Mouse (Mus musculus): ENCODE measurements around the gene Scel. TPM values are rescaled to one million over a fixed set of nuclear protein-coding genes. Genes with fewer than 3 reads are reported as not detected.
A peak's percentile ranks its signal among the peaks of the same experiment; 100 is the strongest.

Gene Scel
- polyA plus RNA-seq, 1 experiment = not detected

- no peak for TF ChIP-seq POLR2A (IDR thresholded peaks at IDR 0.05; ENCODE audit: borderline replicate concordance, low read depth, low read length)
- no peak for TF ChIP-seq CTCF (IDR thresholded peaks at IDR 0.05; ENCODE audit: low read depth, low read length)
- Histone ChIP-seq H3K4me1 (ENCODE audit: control insufficient read depth, insufficient read depth, low read length) (peaks cover 36% of the 10 kb centered on the region), H3K27ac (ENCODE audit: insufficient read depth, low read depth, low read length) (peak overlapping the region; percentile 99)
These were observed 35.2 kb upstream of the Scel start for GRCm38 (mm10) chr14:103477959-103478358.

DNA sequence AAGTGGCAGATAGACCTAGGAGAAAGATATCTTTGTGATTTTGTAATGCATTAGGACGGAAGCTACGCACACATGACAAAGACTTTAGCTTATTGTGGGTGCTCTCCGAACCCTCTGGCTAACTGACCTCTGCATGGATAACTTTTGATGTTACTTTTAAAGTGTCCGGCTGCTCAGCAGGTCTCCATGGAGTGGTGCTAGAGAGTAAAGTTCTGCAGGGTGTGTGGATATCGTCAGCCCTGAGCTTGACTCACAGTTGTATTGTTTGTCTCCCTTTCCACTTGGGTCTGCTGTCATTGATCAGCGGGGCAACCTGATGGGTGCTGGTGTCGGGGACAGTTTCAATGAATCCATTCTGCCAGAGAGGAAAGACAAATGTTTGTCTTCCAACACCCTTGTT, 33.7 kb upstream of the Scel start:
- Histone ChIP-seq H3K27ac (ENCODE audit: insufficient read depth, low read depth, low read length) (no peak overlapping the region; the same call in 1 of the 2 replicates), H3K4me3 (ENCODE audit: insufficient read depth, low read length) (no peak overlapping the region)
- TF ChIP-seq POLR2A (IDR thresholded peaks at IDR 0.05; ENCODE audit: borderline replicate concordance, low read depth, low read length) (no peak), CTCF (IDR thresholded peaks at IDR 0.05; ENCODE audit: low read depth, low read length) (no peak)

More at GRCm38 (mm10) chr14:103477959-103478358, 35.2 kb upstream of the Scel start:
- H3K4me3 ChIP-seq (ENCODE audit: insufficient read depth, low read length) = no peak overlapping the region

DNA sequence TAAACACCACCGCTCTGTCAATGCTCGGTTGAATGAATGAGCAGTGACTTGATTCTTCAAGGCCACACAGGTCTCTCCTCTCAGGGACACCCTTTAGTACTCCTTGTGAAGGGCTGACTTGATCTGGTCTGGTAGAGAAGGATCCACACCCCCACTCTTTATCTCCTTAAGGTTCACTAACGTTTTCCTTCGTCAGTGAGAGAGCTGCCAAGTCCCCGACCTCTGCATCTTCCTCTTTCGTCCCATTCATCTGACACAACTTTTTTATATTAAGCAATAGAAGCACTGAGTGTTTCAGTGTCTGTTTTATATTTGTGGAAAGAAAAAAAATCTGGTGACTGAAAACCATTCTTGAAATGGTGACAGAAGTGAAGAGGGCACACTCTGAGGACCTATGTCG, 31.6 kb upstream of the Scel start:
- no peak for TF ChIP-seq CTCF (IDR thresholded peaks at IDR 0.05; ENCODE audit: low read depth, low read length)
- TF ChIP-seq POLR2A (IDR thresholded peaks at IDR 0.05; ENCODE audit: borderline replicate concordance, low read depth, low read length) = no peak
- H3K27ac ChIP-seq (ENCODE audit: insufficient read depth, low read depth, low read length) = peak overlapping the region; percentile 69
- no peak overlapping the region for H3K4me3 ChIP-seq (ENCODE audit: insufficient read depth, low read length)
- H3K4me1 ChIP-seq (ENCODE audit: control insufficient read depth, insufficient read depth, low read length) = peaks cover 47% of the 10 kb centered on the region

More for the DNA sequence above, 33.7 kb upstream of the Scel start:
- H3K4me1 ChIP-seq (ENCODE audit: control insufficient read depth, insufficient read depth, low read length) = peaks cover 43% of the 10 kb centered on the region

GRCm38 (mm10) chr14:103485671-103486070, 27.5 kb upstream of the Scel start:
- H3K4me3 ChIP-seq (ENCODE audit: insufficient read depth, low read length) = no peak overlapping the region
- no peak for TF ChIP-seq POLR2A (IDR thresholded peaks at IDR 0.05; ENCODE audit: borderline replicate concordance, low read depth, low read length)
- no peak overlapping the region for H3K27ac ChIP-seq (ENCODE audit: insufficient read depth, low read depth, low read length)
- peaks cover 41% of the 10 kb centered on the region for H3K4me1 ChIP-seq (ENCODE audit: control insufficient read depth, insufficient read depth, low read length)

- Histone ChIP-seq H3K27ac (ENCODE audit: insufficient read depth, low read depth, low read length) (peak overlapping the region; percentile 88), H3K4me1 (ENCODE audit: control insufficient read depth, insufficient read depth, low read length) (peaks cover 31% of the 10 kb centered on the region), H3K4me3 (ENCODE audit: insufficient read depth, low read length) (no peak overlapping the region)
- TF ChIP-seq POLR2A (IDR thresholded peaks at IDR 0.05; ENCODE audit: borderline replicate concordance, low read depth, low read length) (no peak), CTCF (IDR thresholded peaks at IDR 0.05; ENCODE audit: low read depth, low read length) (no peak)
These were observed 26.2 kb upstream of the Scel start for GRCm38 (mm10) chr14:103486974-103487373.

DNA sequence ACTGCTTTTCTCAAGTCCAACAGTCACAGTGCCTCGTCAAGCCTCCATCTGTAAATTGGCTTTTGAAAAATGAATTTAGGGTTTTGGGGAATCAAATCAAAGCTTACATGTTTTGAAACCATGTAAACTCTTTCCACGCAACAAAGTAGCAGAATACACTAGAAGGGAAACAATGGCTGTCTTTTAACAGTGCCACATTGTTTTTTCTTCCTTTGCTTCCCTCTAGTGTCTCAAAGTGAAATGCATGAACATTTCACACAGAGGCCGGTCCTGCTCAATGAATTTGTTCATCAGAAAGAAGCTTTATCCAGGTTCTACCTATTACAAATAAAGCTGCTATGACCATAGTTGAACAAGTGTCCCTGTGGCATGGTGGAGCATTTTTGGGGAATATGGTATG, 24.5 kb upstream of the Scel start:
- peaks cover 27% of the 10 kb centered on the region for H3K4me1 ChIP-seq (ENCODE audit: control insufficient read depth, insufficient read depth, low read length)
- no peak overlapping the region for H3K27ac ChIP-seq (ENCODE audit: insufficient read depth, low read depth, low read length)
- TF ChIP-seq POLR2A (IDR thresholded peaks at IDR 0.05; ENCODE audit: borderline replicate concordance, low read depth, low read length) = no peak
- no peak for TF ChIP-seq CTCF (IDR thresholded peaks at IDR 0.05; ENCODE audit: low read depth, low read length)
- no peak overlapping the region for H3K4me3 ChIP-seq (ENCODE audit: insufficient read depth, low read length)

- Histone ChIP-seq H3K4me3 (ENCODE audit: insufficient read depth, low read length) (no peak overlapping the region), H3K4me1 (ENCODE audit: control insufficient read depth, insufficient read depth, low read length) (no peaks in the 10 kb centered on the region), H3K27ac (ENCODE audit: insufficient read depth, low read depth, low read length) (no peak overlapping the region)
- TF ChIP-seq CTCF (IDR thresholded peaks at IDR 0.05; ENCODE audit: low read depth, low read length) = no peak
- TF ChIP-seq POLR2A (IDR thresholded peaks at IDR 0.05; ENCODE audit: borderline replicate concordance, low read depth, low read length) = no peak
These were observed 14.9 kb upstream of the Scel start for GRCm38 (mm10) chr14:103498199-103498598.

- Histone ChIP-seq H3K4me1 (ENCODE audit: control insufficient read depth, insufficient read depth, low read length) (no peaks in the 10 kb centered on the region), H3K4me3 (ENCODE audit: insufficient read depth, low read length) (no peak overlapping the region), H3K27ac (ENCODE audit: insufficient read depth, low read depth, low read length) (no peak overlapping the region)
- no peak for TF ChIP-seq CTCF (IDR thresholded peaks at IDR 0.05; ENCODE audit: low read depth, low read length)
- TF ChIP-seq POLR2A (IDR thresholded peaks at IDR 0.05; ENCODE audit: borderline replicate concordance, low read depth, low read length) = no peak
These were observed 14.5 kb upstream of the Scel start for GRCm38 (mm10) chr14:103498613-103499012.

DNA sequence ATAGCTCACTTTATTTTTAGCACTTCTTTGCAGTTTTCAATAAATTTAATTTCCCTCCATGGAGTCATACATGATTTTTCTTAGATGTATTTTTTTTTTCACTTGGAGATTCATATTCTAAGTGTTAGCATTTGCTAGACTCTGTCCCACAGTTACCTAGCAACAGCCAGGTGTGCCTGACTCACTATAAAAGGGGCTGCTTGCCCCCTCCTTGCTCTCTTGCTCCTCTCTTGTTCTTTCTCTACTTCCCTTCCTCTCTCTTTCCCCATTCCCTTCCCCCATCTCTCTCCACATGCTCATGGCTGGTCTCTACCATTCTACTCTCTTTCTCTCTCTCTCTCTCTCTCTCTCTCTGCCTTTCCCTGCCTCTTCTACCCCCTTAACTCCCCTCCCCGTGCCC, 14.1 kb upstream of the Scel start:
- Histone ChIP-seq H3K27ac (ENCODE audit: insufficient read depth, low read depth, low read length) (no peak overlapping the region), H3K4me3 (ENCODE audit: insufficient read depth, low read length) (no peak overlapping the region)

GRCm38 (mm10) chr14:103500309-103500708, 12.8 kb upstream of the Scel start:
- TF ChIP-seq POLR2A (IDR thresholded peaks at IDR 0.05; ENCODE audit: borderline replicate concordance, low read depth, low read length) = no peak
- no peak for TF ChIP-seq CTCF (IDR thresholded peaks at IDR 0.05; ENCODE audit: low read depth, low read length)
- Histone ChIP-seq H3K4me3 (ENCODE audit: insufficient read depth, low read length) (no peak overlapping the region), H3K27ac (ENCODE audit: insufficient read depth, low read depth, low read length) (no peak overlapping the region), H3K4me1 (ENCODE audit: control insufficient read depth, insufficient read depth, low read length) (no peaks in the 10 kb centered on the region)

More for the DNA sequence above, 14.1 kb upstream of the Scel start:
- no peaks in the 10 kb centered on the region for H3K4me1 ChIP-seq (ENCODE audit: control insufficient read depth, insufficient read depth, low read length)
- TF ChIP-seq POLR2A (IDR thresholded peaks at IDR 0.05; ENCODE audit: borderline replicate concordance, low read depth, low read length) (no peak), CTCF (IDR thresholded peaks at IDR 0.05; ENCODE audit: low read depth, low read length) (no peak)

- Histone ChIP-seq H3K4me3 (ENCODE audit: insufficient read depth, low read length) (no peak overlapping the region), H3K4me1 (ENCODE audit: control insufficient read depth, insufficient read depth, low read length) (no peaks in the 10 kb centered on the region), H3K27ac (ENCODE audit: insufficient read depth, low read depth, low read length) (no peak overlapping the region)
- no peak for TF ChIP-seq POLR2A (IDR thresholded peaks at IDR 0.05; ENCODE audit: borderline replicate concordance, low read depth, low read length)
- no peak for TF ChIP-seq CTCF (IDR thresholded peaks at IDR 0.05; ENCODE audit: low read depth, low read length)
These were observed 12.2 kb upstream of the Scel start for GRCm38 (mm10) chr14:103500941-103501340.
